Mouse (Mus musculus) telencephalon, adult 2 months (tissue): ENCODE results near the gene Itpk1.

Source experiments
- DNase-seq: peaks from one replicate; pipeline ENCODE4 v3.0.0-alpha.2; 2011; ENCODE audit warnings: low read depth, low spot score

The Itpk1 gene

DNA sequence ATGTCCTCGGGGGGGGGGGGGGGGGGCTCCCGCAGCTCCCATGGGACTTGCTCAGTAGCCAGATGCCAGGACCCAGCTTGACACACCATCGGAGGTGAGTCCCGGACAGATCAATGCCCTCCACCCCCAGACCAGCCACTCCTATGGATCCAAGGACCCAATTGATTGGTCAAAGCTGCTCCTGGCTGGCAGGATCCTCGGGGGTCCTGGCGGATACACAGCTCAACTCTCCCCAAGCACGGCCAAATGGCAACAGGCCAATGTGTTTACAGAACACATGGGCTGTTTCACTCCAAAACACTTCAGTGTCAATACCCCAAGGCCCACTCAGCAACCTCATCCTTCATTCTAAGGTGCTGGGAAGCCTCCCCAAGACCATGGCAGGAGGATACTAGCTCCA, 13.0 kb downstream of the Itpk1 start:
- no peak for DNase-seq

DNA sequence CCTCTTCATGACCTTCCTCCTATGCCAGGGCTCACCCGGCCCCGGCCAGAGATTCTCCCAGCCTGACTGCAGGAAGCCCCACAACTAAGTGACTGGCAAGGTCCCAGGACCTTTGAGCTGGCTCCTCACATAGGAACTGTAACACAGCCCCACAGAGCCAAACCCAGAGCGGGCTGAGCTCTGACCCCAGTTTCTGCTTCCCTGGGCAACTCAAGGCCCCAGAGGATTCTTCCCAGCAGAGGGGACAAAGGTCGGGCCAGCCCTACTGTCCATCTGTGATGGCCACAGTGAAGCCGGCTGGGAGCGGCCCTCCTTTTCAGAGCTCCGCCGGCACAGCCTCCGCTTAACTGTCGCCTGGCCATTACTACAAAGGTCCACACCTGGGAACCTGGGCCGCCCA, 13.6 kb downstream of the Itpk1 start:
- DNase-seq, result no peak

DNA sequence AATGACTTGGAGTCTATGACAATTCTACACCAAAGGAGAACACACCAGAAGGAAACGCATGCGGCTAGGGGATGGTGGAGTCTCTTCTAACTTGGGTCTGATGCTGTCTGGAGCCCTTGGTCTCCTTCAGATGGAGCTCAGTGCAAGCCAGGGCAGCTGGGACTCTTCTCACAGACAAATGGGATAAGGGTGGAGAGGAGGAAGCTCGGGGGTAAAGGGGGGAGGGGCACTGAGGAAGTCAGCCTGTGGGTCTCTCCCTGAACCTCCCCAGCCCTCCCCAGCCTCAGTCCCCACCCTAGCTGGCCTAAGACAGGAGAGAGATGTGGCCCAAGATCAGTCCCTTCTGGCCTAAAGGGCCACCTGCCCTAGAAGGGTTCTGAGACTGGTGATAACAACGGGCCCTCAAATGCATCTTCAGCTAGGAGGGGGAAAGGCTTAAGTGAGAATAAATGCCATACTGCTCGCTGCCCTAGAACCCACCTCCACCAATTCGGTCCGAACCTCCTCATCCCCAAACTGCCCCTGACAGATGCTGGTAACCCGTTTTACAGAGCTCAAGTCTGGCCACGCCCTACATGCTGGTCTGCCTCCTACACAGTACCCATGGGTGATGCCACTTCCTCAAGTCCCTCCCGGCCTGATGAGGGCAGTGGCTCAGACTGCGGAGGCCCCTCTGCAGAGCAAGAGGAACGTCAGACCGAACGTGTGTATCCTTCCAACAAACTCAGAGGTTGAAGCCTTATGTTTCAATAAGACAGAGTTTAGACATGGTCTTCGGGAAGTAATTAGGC, 14.8 kb downstream of the Itpk1 start:
- no peak for DNase-seq

DNA sequence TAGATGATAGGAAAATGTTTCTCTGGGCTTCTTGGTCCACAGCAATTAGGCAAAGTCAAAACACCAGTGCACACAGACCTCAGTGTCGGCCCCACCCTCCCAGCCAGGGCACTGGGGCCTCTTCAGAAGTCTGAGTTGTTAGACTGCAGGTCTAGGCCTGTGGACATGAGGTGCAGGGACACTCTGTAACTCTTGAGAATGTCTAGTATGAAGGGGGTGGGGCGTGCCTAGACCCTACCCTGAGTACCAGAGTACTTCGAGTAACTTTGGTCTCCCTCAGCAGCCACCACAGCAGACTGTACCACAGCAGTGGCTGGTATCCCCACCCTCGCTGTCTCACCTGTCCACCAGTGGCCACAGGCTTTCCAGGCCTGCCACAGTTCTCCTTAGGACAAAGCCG, 18.4 kb downstream of the Itpk1 start:
- no peak for DNase-seq

DNA sequence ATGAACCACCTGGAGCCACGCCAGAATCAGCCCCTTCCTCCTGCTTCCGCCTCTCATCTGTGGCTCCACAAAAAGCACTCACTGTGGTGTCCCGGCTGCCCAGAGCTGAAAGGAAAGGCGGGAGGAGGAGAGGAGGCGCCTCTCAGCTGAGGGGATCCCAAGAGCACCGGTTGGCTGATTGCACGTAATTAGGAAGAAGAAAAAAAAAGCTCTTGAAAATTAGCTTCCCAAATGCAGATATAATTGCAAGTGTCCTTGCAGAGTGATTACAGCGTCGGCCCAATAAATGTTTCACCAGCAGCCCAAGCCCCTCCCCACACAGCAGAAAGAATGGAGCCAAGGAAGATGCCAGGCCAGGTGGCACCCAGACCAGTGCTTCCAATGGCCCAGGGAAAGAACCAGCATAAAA, 19.2 kb downstream of the Itpk1 start:
- no peak for DNase-seq

DNA sequence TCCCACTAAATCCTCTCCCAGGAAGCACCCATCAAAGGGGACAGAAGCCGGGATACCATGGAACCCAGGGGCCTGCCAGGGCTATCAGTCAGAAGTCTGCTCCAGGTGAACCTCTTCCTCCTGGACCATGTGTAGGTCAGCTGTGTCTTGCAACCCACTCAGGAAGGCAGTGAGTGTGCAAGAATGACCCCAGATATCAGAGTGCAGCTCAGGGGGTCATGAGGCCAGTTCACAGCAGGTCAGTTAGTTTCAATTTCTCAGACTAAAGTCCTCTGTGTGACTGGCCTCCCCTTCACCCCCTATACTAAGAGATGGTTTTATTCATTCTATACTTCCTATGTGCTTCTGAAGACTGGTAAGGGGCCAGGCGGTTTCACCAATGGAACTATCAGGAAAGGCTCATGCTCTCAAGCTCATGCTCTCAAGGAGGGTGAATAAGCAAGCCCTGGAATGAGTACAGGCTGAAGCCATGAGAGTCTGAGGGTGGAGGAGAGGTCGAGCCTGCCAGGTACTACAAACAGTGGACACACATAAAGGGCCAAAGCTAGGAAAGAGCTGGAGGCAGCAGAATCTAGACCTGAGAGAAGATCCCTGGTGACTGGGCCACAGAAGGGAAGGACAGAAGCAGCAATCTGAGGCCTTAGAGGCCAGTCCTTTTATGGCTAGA, 19.9 kb downstream of the Itpk1 start:
- no peak for DNase-seq

DNA sequence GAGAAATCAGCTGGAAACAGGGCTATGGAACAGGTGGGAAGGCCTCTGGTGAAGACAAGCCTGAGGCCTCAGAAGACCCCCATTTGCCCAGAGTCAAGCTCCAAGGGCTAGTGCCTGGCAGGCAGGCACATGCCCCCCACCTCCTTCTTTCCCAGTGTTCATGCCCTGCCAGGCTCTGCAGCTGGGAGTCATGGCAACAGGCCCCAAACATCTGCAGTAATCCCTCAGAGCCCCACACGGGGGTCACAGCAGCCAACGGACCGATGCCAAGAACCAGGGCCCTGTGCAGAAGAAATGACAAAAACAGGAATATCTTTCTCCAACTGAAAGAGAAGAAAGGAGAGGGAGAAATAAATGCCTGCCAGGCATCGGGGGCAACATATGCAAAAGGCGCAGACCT, 20.8 kb downstream of the Itpk1 start:
- no peak for DNase-seq

DNA sequence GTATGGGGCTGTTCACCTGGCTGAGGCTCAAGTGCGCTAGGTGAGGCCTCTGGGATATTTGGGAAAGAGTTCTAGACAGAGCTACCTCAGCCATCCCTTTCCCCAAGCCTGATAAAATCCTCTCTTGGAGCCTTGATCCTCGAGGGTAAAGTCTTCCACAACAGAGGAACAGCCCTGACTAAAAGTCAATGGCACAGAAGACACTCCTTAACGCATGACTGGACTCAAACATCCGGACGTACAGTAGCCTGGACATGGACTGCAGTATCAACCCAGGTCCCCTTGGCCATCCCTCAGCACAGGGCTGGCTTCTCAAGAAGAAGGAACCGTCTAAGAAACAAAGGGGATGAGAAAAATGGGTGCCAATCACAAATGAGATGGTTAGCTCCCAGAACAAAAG, 21.3 kb downstream of the Itpk1 start:
- no peak for DNase-seq

DNA sequence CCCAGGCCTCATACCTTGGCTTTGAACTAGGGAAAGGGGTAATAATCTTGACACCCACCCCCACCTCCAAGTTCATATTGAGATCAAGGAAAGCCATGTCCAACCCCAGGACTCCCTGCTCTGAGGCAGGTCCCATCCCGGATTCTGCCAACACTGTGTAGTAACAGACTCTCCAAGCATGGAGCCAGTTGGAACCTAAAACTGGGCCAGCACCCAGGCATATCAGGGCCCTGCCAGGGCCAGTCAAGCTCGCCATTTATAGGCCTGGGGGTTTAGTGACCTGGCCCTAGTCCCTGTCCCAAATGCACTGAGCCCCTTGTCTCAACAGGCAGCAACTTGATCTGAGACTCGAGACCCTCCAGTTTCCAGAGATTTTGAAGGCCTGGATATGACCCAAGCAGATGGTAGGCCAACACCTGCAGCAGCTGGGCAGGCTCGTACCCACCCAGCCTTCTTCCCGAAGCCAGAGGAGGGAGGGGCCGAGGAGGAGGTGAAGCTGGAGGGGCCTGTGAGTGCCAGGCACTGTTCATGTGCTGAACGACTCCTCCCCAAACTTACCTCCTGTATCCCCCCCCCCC, 21.9 kb downstream of the Itpk1 start:
- no peak for DNase-seq

DNA sequence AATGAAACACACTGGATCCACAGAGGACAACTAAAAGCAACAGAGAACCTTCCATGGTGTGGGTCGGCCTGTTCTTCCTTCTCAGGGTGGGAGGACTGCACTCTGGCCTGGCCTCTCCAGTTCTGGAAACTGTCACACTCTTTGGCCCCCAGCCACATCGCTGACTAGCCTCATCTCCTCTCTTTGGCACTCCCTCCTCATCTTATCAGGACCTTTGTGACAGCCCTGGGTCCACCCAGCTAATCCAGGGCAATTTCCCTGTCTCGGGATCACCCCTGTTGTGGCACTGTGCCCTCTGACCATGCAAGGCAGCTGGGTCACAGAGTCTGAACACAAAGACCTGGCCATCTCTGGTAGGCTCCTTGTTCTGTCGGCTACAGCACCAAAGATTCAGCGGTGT, 22.6 kb downstream of the Itpk1 start:
- no peak for DNase-seq

DNA sequence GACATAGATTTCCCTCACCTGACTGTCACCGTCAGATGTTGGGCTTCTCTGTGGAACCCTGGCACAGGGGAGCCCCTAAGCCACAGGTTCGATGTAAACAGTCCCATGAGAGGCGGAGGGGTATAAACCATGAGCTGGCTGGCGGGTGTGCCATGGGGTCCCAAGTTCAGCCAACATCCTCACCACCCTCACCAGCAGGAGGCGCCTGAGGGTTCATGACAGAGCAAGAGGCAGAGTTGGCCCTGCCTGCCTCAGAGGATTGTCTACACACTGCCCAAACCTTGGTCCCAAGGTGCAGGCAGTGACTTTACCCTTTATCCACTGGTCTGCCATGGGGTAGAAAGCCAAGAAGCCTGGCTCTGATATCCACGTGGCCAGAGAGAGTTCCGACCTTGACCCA, 23.1 kb downstream of the Itpk1 start:
- DNase-seq, result no peak

DNA sequence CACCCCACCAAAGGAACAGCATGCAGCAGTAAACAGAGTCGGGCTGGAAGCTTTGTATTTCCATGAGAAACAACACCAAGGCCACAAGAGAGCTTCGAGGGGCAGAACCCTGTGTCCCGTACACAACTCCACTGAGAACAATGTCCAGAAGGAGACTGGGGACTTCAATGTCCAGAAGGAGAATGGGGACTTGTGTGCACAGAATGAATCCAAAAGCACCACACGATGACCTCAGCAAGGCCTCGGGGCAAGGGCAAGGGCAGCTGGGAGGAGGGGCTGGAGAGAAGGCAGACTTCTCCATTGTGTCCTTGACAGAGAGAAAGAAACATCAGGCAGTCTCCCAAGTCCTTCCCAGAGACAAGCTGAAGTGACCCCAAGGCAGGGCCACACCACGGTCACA, 25.9 kb downstream of the Itpk1 start:
- DNase-seq, result peak; percentile 82

DNA sequence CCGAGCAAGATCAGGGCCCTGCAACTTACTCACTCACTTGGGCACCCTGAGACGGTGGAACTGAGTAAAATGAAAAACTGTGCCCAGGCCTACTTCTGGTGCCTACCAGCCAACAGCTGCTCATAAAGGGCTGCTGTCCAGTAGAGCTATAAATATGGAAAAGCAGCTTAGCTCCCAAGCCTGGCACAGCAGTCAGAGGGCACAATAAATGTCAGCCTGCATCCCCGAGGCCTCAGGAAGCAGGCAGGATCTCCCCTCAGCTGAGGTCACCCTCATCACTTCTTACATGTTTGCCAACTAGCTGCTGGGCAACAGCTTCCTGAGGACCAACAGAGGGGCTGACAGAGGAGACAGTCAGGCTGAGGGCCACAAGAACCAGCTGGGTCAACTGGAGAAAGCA, 27.6 kb downstream of the Itpk1 start:
- no peak for DNase-seq

DNA sequence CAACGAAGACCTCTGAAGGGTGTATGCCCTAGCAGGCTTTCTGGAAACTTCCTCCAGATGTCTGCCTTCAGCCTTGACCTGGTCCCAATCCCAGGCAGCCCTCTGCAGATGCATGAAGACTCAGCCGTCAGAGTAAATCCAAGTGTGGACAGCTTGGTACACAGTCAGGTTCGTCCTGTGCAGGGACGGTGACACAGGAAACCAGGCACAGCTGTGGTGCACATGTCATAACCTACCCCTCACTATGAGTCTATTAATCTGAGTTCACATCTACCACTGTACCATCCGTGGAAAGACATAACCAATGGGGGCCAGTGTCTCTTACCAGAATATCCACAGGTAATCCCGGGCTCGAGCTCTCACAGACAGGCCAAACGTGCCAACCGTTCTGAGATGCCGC, 30.2 kb downstream of the Itpk1 start:
- DNase-seq, result no peak

DNA sequence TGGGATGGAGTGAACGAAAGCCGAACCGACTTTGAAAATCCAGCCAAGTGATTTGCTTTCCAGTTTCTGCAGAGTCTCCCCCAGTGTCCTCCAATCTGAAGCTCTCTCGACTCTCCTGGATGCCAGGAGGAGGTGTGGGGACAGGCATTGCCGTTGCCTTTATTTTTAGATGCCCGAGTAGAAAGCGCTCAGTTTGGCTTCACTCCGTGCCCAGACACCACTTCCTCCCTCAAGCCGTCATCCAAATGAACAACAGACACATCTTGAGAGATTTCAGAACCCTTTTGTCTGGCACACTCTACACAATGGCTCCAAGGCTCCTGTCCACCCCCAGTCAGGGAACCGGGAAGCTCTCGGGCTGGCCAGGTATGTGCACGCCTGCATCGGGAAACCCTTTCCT, 30.6 kb downstream of the Itpk1 start:
- DNase-seq, result peak; percentile 58

DNA sequence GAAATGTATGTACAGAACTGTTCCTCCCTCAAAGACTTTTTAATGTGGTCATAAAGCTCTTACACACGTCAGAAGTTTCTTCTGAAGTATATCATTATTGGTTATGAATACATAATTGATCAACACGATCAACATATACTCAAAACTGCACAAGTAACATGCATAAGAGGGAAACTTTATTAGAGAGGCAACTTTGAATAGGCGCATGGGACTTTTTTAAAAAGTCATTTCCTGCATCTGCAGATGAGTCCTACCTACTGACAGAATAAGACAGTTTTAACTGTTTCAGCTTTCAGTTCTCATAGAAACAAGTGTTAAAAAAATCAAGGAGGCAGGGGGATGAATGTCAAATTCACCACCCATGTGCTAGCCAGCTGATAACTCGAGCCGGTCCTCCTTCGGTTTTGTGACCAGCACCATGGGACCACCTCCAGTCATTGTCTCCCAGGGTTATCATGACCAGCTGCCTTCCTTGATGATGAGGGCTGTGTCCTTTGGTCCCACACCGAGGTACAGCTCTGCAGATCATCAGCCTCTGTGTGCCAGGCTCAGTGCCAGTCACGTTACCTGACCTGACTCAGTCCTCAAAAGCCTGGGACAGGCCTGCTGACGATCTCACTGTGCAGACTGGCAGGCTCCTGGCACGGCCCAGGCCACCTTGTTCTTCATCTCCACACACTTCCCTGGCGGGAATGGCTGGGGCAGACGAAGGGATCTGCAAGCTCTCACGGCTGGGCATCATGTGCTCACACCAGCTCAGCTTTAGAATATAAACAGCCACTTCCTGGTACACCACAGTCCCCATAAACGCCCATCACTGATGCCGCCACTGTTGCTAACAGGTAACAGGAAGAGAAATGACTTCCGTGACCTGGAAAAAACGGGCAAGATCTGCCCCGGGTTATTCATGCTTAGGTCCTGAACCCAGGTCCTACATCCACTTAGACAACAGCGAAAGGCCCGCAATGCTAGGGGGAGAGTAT, 31.6 kb downstream of the Itpk1 start:
- no peak for DNase-seq

DNA sequence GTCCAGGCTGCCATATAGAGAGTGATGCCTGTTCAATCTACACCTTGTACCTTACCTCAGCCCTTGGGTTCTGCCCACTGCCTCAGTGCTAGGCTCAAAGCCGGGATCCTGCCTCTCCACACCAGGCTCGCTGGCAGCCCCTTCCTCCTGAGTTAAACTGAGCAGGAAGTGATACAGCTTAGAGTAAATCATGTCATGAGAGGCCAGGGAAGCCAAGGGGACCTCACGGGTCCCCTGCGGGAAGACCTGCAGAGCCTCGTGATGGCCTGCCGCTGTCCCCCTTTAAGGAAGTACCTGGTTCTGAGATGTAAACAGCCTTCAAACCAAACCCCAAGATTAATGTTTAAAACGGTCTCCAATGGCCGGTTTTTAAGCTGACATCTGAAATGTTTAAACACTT, 32.6 kb downstream of the Itpk1 start:
- no peak for DNase-seq

DNA sequence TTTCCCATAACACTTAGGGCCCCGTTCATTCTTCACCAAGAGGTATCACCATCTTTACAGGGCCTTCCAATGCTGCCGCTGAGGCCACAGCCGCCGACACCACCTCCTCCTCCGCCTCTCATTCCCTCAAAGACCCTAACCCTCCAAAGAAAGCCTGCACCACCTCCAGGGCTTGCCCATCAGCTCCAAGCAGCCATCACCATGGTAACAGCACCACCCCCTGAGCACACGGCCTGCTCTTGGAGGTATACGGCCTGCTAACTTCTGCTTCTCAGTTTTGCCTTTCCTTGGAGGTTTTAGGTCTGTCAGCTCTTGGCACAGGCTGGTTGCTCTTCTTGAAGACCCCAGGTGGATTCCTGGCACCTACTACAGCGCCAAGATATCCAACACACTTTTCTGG, 33.9 kb downstream of the Itpk1 start:
- no peak for DNase-seq

DNA sequence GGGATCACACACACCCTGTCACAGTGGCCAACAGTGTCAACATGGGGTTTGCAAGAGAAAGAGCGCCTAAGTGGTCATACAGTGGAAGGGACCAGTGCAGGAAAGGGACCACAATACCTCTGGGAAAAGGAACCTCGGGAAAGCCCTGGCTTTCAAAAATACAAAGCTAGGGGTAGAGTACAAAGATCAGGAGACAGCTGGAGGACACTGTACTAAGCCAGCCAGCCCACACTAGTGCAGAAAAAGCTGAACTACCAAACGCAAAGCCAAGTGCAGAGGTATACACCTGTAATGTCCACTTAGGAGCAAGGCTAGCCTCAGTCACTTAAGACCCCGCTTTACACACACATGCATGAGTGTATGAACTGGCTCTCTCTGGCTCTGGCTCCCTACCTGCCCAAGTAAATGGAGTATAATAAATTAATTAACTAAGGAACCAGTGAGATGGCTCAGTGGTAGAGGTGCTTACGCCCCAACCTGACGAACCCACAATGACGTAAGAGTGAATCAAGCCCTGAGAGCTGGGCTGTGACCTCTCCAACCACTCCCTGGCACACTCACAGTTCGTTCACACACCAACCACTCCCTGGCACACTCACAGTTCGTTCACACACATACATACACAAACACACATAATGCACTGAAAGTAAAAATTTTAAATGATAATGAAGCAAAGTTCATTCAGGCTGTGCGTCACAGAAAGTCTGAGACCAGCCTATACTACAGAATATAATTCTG, 39.1 kb downstream of the Itpk1 start:
- no peak for DNase-seq

DNA sequence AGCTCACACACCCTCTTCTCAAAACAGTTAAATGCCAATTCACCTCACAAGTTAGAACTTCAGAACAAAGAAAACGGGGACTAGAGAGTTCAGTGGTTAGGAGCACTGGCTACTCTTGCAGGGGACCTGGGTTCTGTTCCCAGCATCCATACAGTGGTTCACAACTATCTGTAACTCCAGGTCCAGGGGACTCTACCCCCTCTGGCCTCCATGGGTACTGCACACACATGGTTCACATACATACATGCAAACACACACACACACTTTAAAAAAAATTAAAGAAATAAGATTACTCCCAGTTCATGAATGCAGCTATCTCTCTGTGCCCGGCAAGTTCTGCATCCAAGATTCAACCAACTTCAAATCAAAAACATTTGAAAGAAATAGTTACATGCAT, 40.7 kb downstream of the Itpk1 start:
- DNase-seq, result no peak

DNA sequence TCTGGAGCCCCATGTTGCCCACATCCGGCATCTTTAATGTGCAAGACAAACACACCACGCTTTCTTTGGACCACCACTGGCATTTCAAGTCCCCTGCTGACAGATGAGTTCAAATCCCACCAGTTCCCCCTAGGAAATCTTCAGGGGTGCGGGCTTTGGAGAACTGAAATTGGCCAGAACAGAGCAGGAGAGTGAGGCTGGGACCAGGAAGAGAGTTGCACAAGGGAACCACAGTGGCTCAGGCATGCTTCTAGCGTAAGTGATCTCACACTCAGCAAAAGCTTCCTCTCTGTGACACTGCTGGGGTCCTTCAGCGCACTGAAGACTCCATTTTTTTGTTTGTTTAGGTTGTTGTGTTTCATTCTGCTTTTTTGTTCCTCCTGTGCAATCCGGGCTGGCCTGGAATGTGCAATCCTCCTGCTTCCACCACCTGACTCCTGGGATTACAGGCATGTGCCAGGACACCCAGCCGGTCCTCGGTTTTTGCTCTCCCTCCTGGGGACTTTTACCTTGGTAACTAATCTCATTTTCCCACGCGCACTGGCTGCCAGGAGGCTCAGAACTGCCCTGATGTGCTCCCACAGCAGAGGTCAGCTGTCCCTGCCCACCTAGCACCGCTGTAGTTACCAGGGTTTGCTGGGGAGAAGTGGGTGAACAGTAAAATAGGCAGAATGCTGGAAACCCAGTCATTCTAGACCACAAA, 41.2 kb downstream of the Itpk1 start:
- no peak for DNase-seq
